Mouse (Mus musculus) regulatory T cell (primary cell): Measurements from ENCODE around the gene Scarb1.

Source experiments
- in situ Hi-C: fragments of 300-600 bp; cut with MboI, MseI; formaldehyde crosslinking; loops from one replicate; pipeline ENCODE4 v1.15.1; 2025; ENCODE audit warnings: high pct_unique_total_duplicates

The Scarb1 gene

GRCm38 (mm10) chr5:125272231-125272988 is 68.5 kb downstream of the Scarb1 start:
- in situ Hi-C loops, result loop anchor here (5.0 to 10.0 kb wide), 2 partner anchors 62 to 365 kb away; no protein-coding TSS in a partner anchor

- in situ Hi-C loops, result loop anchor here (5.0 to 10.0 kb wide), 2 partner anchors 63 to 364 kb away; no protein-coding TSS in a partner anchor
These were observed 69.2 kb downstream of the Scarb1 start for GRCm38 (mm10) chr5:125271531-125272203.

DNA sequence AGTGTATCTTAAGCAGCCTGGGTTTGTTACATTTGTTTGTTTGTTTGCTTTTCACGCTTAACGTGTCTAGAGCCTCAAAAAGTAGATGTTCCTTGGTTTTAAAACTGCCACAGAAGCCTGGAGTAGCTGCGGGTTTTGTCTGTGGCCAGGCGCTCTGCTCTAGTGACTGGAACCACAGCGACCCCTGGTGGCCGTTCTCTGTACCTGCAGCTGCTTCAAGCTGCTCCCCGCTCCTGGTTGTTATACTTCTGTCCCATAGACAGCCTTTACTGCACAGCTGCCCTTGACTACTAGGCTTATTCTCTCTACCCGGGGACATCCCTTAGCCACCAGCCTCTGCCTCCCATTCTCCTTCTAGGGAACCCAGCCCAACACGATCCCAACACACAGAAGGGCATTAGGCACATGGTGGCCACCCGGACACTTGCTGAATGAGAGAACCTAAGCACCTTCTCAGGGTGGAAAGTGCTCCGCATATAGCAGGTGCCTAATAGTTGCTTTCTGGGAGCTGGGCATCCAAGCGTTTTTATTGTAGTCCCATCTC is 70.2 kb downstream of the Scarb1 start:
- in situ Hi-C loops, result loop anchor here (5.0 to 10.0 kb wide), 2 partner anchors 64 to 363 kb away; no protein-coding TSS in a partner anchor

DNA sequence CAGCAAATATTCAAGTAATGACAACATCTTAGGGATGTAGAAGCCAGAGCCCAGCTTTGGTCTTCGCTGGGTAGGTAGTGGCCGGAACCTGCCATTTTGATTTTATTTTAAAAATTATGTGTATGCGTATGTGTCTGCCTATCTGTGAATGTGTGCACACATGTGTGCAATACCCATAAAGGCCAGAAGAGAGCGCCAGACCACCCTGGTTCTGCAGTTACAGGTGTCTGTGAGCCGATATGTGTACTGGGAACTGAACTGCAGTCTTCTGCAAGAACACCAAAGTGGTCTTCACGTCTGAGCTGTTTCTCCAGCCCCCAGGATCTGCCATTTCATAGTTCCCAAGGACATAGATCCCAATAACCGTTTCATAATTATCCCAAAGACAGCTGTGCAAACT is 71.1 kb downstream of the Scarb1 start:
- in situ Hi-C loops, result loop anchor here (5.0 to 10.0 kb wide), 2 partner anchors 65 to 363 kb away; no protein-coding TSS in a partner anchor

GRCm38 (mm10) chr5:125269399-125269798 is 71.5 kb downstream of the Scarb1 start:
- in situ Hi-C loops, result no loop called here

DNA sequence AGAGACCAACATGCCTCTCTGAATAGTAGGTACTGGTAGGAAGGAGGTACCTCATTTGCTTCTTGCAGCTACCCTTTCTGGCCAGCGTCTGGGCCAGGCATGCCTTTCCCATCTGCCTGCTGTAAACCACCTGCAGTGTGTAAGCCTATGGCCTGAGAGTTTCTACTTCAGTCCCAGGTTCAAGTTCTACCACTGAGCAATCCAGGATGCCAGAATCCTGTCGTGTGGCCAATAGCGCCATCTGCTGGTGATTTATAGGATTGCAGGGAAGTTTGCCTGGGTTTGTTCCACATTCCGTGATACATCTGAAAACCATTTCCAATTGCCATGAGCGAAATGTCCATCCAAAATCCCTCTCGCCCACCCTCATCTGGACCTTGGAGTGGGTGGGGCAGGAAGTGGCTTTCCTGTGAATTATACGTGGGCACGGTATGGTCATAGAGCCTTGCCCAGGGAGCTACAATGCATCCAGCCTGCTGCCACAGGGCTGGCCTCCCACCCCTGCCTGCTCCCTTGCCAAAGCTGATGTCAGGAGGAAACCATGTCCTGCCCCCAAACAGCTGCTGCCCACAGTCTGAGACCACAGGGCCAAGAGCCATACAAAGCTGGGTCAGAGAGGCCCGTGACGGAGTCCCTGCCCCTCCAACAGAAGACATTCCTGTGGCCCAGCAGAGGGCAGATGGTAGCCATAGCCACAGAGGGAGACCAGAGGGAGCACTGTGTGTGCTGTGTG is 72.7 kb downstream of the Scarb1 start:
- in situ Hi-C loops, result no loop called here

- in situ Hi-C loops, result no loop called here
These were observed 73.5 kb downstream of the Scarb1 start for GRCm38 (mm10) chr5:125267150-125267961.

GRCm38 (mm10) chr5:125266128-125266527 is 74.8 kb downstream of the Scarb1 start:
- in situ Hi-C loops, result no loop called here

- in situ Hi-C loops, result no loop called here
These were observed 76.2 kb downstream of the Scarb1 start for GRCm38 (mm10) chr5:125264700-125265099.

GRCm38 (mm10) chr5:125262578-125262977 is 78.3 kb downstream of the Scarb1 start:
- in situ Hi-C loops, result no loop called here

DNA sequence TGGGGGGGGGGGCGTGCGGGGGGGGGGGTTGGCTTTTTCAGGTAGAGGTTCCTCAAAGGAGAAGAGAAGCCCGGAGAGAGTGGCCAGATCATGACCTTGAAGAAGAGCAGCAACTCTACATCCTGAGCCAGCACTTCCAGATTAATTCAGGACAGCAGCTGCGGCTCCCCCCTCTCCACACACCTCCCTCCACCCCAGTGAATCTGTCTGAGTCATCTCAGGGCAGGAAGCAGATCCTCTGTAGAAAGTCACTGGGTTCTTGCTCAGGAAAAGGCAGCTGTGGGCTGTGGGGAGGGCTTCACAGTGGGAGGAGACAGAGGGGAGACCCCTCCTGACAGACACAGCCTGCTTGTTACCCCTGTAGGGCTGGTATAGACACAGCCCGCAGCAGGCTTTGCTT is 87.0 kb downstream of the Scarb1 start:
- in situ Hi-C loops, result no loop called here

GRCm38 (mm10) chr5:125253448-125253847 is 87.4 kb downstream of the Scarb1 start:
- in situ Hi-C loops, result no loop called here

- in situ Hi-C loops, result no loop called here
These were observed 88.2 kb downstream of the Scarb1 start for GRCm38 (mm10) chr5:125252664-125253063.

DNA sequence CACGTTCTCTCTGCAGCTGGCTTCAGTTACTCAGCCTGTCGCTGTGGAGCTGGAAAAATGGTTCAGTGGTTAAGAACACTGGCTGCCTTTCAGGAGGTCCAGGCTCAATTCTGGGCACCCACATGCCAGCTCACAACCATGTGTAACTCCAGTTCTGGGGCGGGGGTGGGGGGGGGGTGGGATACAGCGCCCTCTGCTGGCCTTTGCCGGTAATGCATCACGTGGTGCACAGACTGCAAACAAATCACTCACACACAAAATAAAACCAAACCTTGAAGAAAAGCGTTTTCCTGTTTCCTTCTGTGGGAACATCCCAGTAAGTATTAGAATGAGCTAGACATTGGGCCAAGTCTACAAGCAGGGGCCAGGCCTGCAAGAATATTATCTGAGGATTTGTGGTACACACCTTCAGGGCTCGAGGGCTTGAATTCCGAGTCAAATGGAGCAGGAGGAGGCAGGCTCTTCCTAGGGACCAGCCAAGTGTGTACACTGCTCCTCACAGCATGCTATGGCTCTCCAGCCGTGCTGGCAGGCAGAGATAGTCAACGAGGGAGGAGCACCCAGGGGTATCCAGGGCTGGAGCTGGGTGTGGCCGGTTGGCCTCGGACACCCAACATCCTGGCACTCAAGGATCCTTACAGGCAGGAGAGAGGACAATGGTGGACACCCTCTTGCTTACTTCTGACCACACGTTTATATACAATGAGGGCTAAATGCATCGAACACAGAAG is 88.8 kb downstream of the Scarb1 start:
- in situ Hi-C loops, result no loop called here

DNA sequence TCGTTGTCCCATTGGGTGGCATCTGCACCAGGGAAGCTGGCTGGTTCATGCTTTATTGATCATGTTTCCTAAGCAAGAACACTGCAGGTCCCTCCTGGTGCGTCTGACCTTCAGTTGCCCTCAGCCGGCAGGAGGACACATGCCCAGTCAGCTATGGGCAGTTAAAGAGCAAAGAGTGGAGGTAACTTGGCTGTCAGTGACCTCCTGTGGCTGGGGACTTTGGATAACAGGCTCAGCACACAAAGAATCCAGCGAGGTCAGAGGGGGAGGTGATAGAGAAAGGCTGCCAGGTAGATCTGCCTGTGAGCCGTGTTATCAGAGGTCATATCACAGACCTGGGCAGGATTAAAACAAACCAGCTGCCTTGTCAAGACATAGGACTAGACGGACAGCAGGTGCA is 91.7 kb downstream of the Scarb1 start:
- in situ Hi-C loops, result no loop called here

DNA sequence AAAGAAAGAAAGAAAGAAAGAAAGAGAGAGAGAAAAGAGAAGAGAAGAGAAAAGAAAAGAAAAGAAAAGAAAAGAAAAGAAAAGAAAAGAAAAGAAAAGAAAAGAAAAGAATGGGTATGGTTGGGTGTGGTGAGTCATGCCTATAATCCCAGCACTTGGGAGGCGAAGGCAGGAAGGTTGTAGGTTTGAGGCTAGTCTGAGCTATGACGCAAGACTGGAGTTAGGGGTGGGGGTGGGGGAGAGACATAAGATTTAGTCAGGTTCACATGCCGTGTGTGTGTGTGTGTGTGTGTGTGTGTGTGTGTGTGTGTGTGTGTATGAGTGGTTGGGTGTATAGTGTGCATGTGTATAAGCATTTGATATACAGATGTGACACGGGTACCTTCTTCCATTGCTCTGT is 94.2 kb downstream of the Scarb1 start:
- in situ Hi-C loops, result no loop called here

GRCm38 (mm10) chr5:125245534-125246151 is 95.3 kb downstream of the Scarb1 start:
- in situ Hi-C loops, result no loop called here

DNA sequence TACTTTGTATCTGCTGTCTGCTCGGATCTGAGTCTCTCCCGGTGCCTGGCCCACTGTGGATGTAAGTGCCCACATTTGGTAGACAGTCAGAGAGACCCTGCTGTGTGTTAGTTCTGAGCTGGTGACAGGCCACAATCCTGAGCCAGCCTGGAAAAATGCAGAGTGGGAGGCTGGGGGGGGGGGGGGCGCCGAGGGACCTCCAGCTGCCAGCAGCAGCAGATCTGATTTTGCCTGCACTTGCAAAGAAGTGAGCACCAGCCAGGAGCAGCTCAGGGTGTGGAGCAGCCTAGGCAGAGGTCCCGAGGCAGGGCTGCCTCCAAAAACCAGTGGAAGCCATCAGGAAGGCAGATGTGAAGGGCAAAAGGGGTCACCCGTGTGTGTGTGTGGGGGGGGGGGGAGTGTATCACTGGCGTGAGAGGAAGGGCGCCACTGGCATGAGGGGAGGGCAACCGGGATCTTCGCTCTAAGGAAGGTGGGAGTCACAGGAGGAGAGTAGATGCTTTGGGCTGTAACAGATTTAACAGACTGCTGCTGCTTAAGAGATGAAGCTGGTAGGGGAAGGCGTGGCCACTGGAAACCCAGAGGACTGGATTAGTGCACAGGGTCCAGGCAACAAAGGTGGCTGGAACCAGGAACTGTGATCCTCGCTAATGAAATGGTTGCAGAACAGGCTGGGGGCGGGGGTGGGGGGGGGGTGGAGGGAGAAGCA is 95.9 kb downstream of the Scarb1 start:
- in situ Hi-C loops, result no loop called here

DNA sequence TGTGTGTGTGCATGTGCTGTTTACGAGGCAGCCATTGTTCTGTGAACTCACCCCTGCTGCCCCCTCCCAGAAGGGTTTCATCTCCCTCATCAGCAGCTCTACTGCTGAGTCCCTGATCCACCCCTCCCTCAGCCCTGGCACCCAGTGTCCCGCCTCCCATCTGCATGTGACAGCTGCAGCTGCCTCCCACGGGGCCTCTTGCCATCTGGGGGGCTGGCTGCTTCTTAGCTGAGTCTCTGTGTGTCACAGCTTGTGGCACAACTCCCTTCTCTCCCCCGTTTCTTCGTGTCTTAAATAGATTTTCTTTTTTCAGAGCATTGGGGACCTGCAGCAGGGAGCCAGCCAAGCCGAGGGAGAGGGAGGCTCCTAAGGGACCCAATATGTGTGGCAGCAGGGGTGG is 97.0 kb downstream of the Scarb1 start:
- in situ Hi-C loops, result no loop called here
